Comparison of ENCODE assay signal across 9 mouse cellular contexts in the genomic region with DNA sequence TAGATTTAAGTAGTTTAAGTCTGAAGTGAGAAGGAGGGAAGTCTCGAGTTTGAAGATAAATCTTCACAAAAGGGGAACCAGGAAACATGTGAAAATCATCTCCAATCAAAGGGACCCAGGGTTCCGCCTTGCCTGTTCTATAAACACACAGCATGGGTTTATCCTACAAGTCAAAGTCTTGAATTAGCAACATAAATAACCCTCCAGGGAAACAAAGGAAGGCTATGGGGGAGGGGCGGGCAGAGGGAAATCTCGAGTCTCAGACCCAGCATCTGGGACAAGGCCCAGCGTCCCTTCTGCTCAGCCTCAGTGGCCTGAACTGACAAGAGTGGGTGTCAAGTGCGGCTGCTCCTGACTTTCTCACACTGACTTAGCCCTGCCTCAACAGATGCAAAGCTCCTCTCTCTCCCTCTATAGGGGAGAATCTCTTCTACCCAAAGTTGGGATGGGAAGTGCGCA.
DNase-seq lines count a peak whose midpoint lies in the region; ATAC-seq lines count a peak whose summit lies in the region.
"Had no signal": no experiment of that assay in that cellular context is flagged by ENCODE, and none has a peak within 500 bp of the region (broad histone marks: within the 10 kb centered on the region; RNA-seq: fewer than 3 reads in every experiment).

No protein-coding gene starts in this region.

- no peaks in the 10 kb centered on the region for H3K27me3 ChIP-seq in forebrain, embryonic 15.5 days
- H3K27me3 ChIP-seq: heart, embryonic 15.5 days had no signal

- no peak overlapping the region for H3K9ac ChIP-seq in forebrain, embryonic 15.5 days (replicated peaks)
- H3K9ac ChIP-seq: heart, embryonic 15.5 days had no signal

- no peaks in the 10 kb centered on the region for H3K36me3 ChIP-seq in forebrain, embryonic 15.5 days
- H3K36me3 ChIP-seq: heart, embryonic 15.5 days had no signal

- H3K4me3 ChIP-seq in forebrain, embryonic 15.5 days = no peak overlapping the region
- H3K4me3 ChIP-seq: heart, embryonic 15.5 days had no signal

- H3K9me3 ChIP-seq in forebrain, embryonic 15.5 days = no peaks in the 10 kb centered on the region
- H3K9me3 ChIP-seq: heart, embryonic 15.5 days had no signal

- H3K4me1 ChIP-seq in forebrain, embryonic 15.5 days = no peaks in the 10 kb centered on the region

- peak; percentile 35; the same call in 1 of the 2 replicates for ATAC-seq in forebrain, embryonic 15.5 days (replicated peaks)
- ATAC-seq in inflammation-experienced regulatory T-cells, adult 6 months = no peak

- no peak overlapping the region for H3K4me2 ChIP-seq in forebrain, embryonic 15.5 days (replicated peaks)
- H3K4me2 ChIP-seq: heart, embryonic 15.5 days had no signal

- no peak overlapping the region for H3K27ac ChIP-seq in forebrain, embryonic 15.5 days (replicated peaks)
- H3K27ac ChIP-seq: heart, embryonic 15.5 days had no signal

- peak; percentile 15 for DNase-seq in frontal cortex, postnatal 14 days (ENCODE audit: low spot score in 2 of 2)
- DNase-seq in frontal cortex, postnatal 36 days (ENCODE audit: low spot score in 2 of 2) = no peak
- DNase-seq in R1 (ENCODE audit: low read depth, low spot score) = peak; percentile 95
- DNase-seq in lung, adult 18-20 months = peak; percentile 51 to 65
- peak; percentile 56 for DNase-seq in testis, postnatal 10 days (ENCODE audit: low spot score)
- DNase-seq in cerebellum, adult 11-12 months = no peak

- 31% methylated on average over 7 of the region's 7 CpGs for WGBS in forebrain, embryonic 15.5 days

Comparison
In these comparisons a context has a peak if more than half of its experiments do, and no peak if none do; other contexts are left out.
1. DNase-seq: peak in frontal cortex, postnatal 14 days (2 of 2), R1 (single experiment), lung, adult 18-20 months (2 of 2) and testis, postnatal 10 days (single experiment); none in frontal cortex, postnatal 36 days (0 of 2) and cerebellum, adult 11-12 months (single experiment).